ENCODE assay signal across 19 mouse cellular contexts in genomic region chr7:67237752-67238151, GRCm38 (mm10).
"Had no signal": no experiment of that assay in that cellular context is flagged by ENCODE, and none has a peak within 500 bp of the region (broad histone marks: within the 10 kb centered on the region; RNA-seq: fewer than 3 reads in every experiment).

No protein-coding gene starts in this region.

- ATAC-seq: liver, postnatal 0 days; lung, postnatal 0 days; midbrain, embryonic 13.5 days; midbrain, embryonic 16.5 days had no signal

- DNase-seq: kidney, adult 11 months; kidney, adult 8-10 months; kidney, postnatal 10 days; kidney, postnatal 36 days; liver, postnatal 0 days; lung, embryonic 14.5 days; lung, postnatal 36 days; thymus, adult 18-20 months; thymus, postnatal 25 days had no signal

- H3K9ac ChIP-seq: kidney, embryonic 15.5 days; limb, embryonic 12.5 days; limb, embryonic 15.5 days; liver, embryonic 14.5 days; liver, postnatal 0 days; lung, embryonic 14.5 days; midbrain, embryonic 13.5 days had no signal

- H3K4me1 ChIP-seq: kidney, embryonic 15.5 days; midbrain, embryonic 10.5 days; midbrain, embryonic 13.5 days had no signal

- H3K27ac ChIP-seq: kidney, embryonic 15.5 days; limb, embryonic 12.5 days; limb, embryonic 15.5 days; liver, embryonic 14.5 days; midbrain, embryonic 10.5 days; midbrain, embryonic 13.5 days; stomach, postnatal 0 days had no signal

- H3K4me3 ChIP-seq: kidney, embryonic 15.5 days; limb, embryonic 12.5 days; limb, embryonic 15.5 days; megakaryocyte, embryonic 14.5 days; midbrain, embryonic 10.5 days; midbrain, embryonic 13.5 days had no signal

- H3K27me3 ChIP-seq: kidney, embryonic 15.5 days; limb, embryonic 12.5 days; limb, embryonic 15.5 days; megakaryocyte, embryonic 14.5 days; midbrain, embryonic 13.5 days had no signal
